Mouse (Mus musculus) megakaryocyte, embryonic 14.5 days (primary cell): ENCODE data around the gene Rsbn1l. TPM values are rescaled to one million over a fixed set of nuclear protein-coding genes. Genes with fewer than 3 reads are reported as not detected.

Source experiments
- H3K27me3 ChIP-seq: replicated peaks from 2 replicates; pipeline ENCODE3; 2012; ENCODE audit warnings: inconsistent platforms
- H3K36me3 ChIP-seq: replicated peaks from 2 replicates; pipeline ENCODE3; 2012; ENCODE audit warnings: low read length, inconsistent platforms, mixed read lengths
- H3K4me1 ChIP-seq: 2 replicates; pipeline ENCODE4 v1.6.1; 2012; ENCODE audit warnings: inconsistent platforms
- H3K4me3 ChIP-seq: replicated peaks from 2 replicates; pipeline ENCODE3; 2012; ENCODE audit warnings: moderate library complexity, mild to moderate bottlenecking, inconsistent platforms
- H3K9me3 ChIP-seq: 2 replicates; pipeline ENCODE4 v1.6.1; 2012; ENCODE audit warnings: inconsistent platforms
- FLI1 ChIP-seq: IDR thresholded peaks from 2 replicates; pipeline ENCODE4 v1.6.1; 2012; ENCODE audit warnings: low read length, inconsistent platforms, mixed read lengths
- GATA1 ChIP-seq: IDR thresholded peaks from 3 replicates; pipeline ENCODE4 v1.6.1; 2012; ENCODE audit warnings: mixed read lengths, low read length, inconsistent platforms, borderline replicate concordance
- polyA plus RNA-seq: library from polyadenylated mRNA; stranded (reverse); fragments of >175 nt; gene quantifications from 2 replicates; pipeline ENCODE4 v1.2.3, GENCODE M21; 2012; ENCODE audit warnings: low replicate concordance; ENCODE audit not compliant: insufficient read depth

Rsbn1l gene
- polyA plus RNA-seq, 1 experiment, result 15.8 TPM

GRCm38 (mm10) chr5:20843816-20844215 is 112.4 kb downstream of the Rsbn1l start:
- H3K27me3 ChIP-seq, result no peaks in the 10 kb centered on the region
- H3K4me1 ChIP-seq, result peaks cover 71% of the 10 kb centered on the region

DNA sequence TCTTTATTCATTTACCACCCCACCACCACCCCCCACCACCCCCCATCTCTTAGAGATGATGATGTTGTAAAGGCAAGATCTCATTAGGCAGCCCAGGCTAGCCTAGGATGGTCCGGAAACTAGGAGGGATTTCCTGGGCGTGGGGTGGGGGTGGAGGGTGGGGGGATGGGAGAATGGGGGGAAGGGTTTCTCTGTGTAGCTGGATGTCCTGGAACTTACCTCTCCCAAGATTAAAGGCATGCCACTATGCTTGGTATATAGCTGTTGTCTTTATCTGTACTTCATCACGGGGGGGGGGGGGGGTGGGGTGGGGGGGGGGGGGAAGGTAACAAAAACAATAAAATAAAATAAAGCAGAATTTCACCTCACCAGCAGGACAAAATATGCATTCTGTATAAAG is 112.8 kb downstream of the Rsbn1l start:
- H3K27me3 ChIP-seq, result no peaks in the 10 kb centered on the region
- H3K4me3 ChIP-seq, result no peak overlapping the region
- TF ChIP-seq FLI1 (no peak), GATA1 (no peak)
- peaks cover 3% of the 10 kb centered on the region for H3K36me3 ChIP-seq
- H3K9me3 ChIP-seq, result no peaks in the 10 kb centered on the region
- H3K4me1 ChIP-seq, result peaks cover 67% of the 10 kb centered on the region

More at GRCm38 (mm10) chr5:20843816-20844215, 112.4 kb downstream of the Rsbn1l start:
- peaks cover 3% of the 10 kb centered on the region for H3K36me3 ChIP-seq
- no peaks in the 10 kb centered on the region for H3K9me3 ChIP-seq
- TF ChIP-seq GATA1 (no peak), FLI1 (no peak)
- H3K4me3 ChIP-seq, result no peak overlapping the region

Other genes starting within 250 kb of the Rsbn1l start
- gene Phtf2, start 74.3 kb downstream of the Rsbn1l start, polyA plus RNA-seq, result 1.0 and 1.5 TPM in 2 replicates
- gene Tmem60, start 74.2 kb downstream of the Rsbn1l start, polyA plus RNA-seq, result 3.9 TPM in 1 of 2 replicates, not detected in the other
- 20.9 and 34.8 TPM in 2 replicates for gene Ptpn12, start 99.5 kb upstream of the Rsbn1l start, polyA plus RNA-seq
- 14.9 and 19.2 TPM in 2 replicates for gene Gsap, start 229.9 kb upstream of the Rsbn1l start, polyA plus RNA-seq